Mouse (Mus musculus) kidney, postnatal 36 days (tissue): ENCODE data around the gene 4930539E08Rik.

Experiments
- DNase-seq, 2 experiments: peaks; one replicate each; pipeline ENCODE4 v3.0.0; 2021 to 2022; ENCODE audit warnings: mixed read lengths in 2 of 2

4930539E08Rik gene

GRCm38 (mm10) chr17:28894050-28894767 is 20.9 kb downstream of the 4930539E08Rik start:
- DNase-seq, result no peak

- DNase-seq, result no peak
Measured at GRCm38 (mm10) chr17:28886266-28886665, 28.9 kb downstream of the 4930539E08Rik start.

- DNase-seq, result peak in 1 of 2 experiments; percentile 15
Measured at GRCm38 (mm10) chr17:28885231-28885630, 29.9 kb downstream of the 4930539E08Rik start.

- DNase-seq, result peak in 1 of 2 experiments; percentile 14
Measured at GRCm38 (mm10) chr17:28883941-28884516, 31.1 kb downstream of the 4930539E08Rik start.

- DNase-seq, result peak in 1 of 2 experiments; percentile 43
Measured at GRCm38 (mm10) chr17:28882810-28883209, 32.3 kb downstream of the 4930539E08Rik start.

- peak; percentile 52 to 89 for DNase-seq
Measured at GRCm38 (mm10) chr17:28882316-28882715, 32.8 kb downstream of the 4930539E08Rik start.

GRCm38 (mm10) chr17:28879931-28880391 is 35.2 kb downstream of the 4930539E08Rik start:
- peak; percentile 70 to 86 for DNase-seq

- peak in 1 of 2 experiments; percentile 22 for DNase-seq
Measured at GRCm38 (mm10) chr17:28876821-28877220, 38.3 kb downstream of the 4930539E08Rik start.

GRCm38 (mm10) chr17:28876331-28876730 is 38.8 kb downstream of the 4930539E08Rik start:
- DNase-seq, result no peak

GRCm38 (mm10) chr17:28875316-28875715 is 39.8 kb downstream of the 4930539E08Rik start:
- peak; percentile 62 to 65 for DNase-seq

GRCm38 (mm10) chr17:28874825-28875224 is 40.3 kb downstream of the 4930539E08Rik start:
- DNase-seq, result peak; percentile 78 to 81

- no peak for DNase-seq
Measured at GRCm38 (mm10) chr17:28874216-28874615, 40.9 kb downstream of the 4930539E08Rik start.

- DNase-seq, result no peak
Measured at GRCm38 (mm10) chr17:28872322-28872721, 42.8 kb downstream of the 4930539E08Rik start.

GRCm38 (mm10) chr17:28871831-28872230 is 43.3 kb downstream of the 4930539E08Rik start:
- no peak for DNase-seq

GRCm38 (mm10) chr17:28870435-28870834 is 44.7 kb downstream of the 4930539E08Rik start:
- DNase-seq, result no peak

- no peak for DNase-seq
Measured at GRCm38 (mm10) chr17:28869412-28870110, 45.6 kb downstream of the 4930539E08Rik start.

GRCm38 (mm10) chr17:28867381-28867780 is 47.7 kb downstream of the 4930539E08Rik start:
- DNase-seq, result no peak

- DNase-seq, result no peak
Measured at GRCm38 (mm10) chr17:28866921-28867320, 48.2 kb downstream of the 4930539E08Rik start.

- no peak for DNase-seq
Measured at GRCm38 (mm10) chr17:28864464-28864863, 50.7 kb downstream of the 4930539E08Rik start.

GRCm38 (mm10) chr17:28863926-28864325 is 51.2 kb downstream of the 4930539E08Rik start:
- DNase-seq, result no peak

- peak in 1 of 2 experiments; percentile 7 for DNase-seq
Measured at GRCm38 (mm10) chr17:28858205-28858604, 56.9 kb downstream of the 4930539E08Rik start, which contains the start of gene Pnpla1. TSS of gene Pnpla1 (plus strand) at chr17:28858411.

GRCm38 (mm10) chr17:28856030-28856429 is 59.1 kb downstream of the 4930539E08Rik start:
- DNase-seq, result no peak

GRCm38 (mm10) chr17:28855166-28855885 is 59.8 kb downstream of the 4930539E08Rik start:
- DNase-seq, result peak; percentile 24 to 66
